Mouse (Mus musculus) hindbrain, embryonic 10.5 days (tissue): Measurements from ENCODE around the gene Qsox2. TPM values are rescaled to one million over a fixed set of nuclear protein-coding genes. Genes with fewer than 3 reads are reported as not detected.

Source experiments
- DNase-seq: peaks from one replicate; pipeline ENCODE4 v3.0.0-alpha.2; 2017; ENCODE audit warnings: low spot score
- H3K27ac ChIP-seq: fragments of 300-500 bp; sonication (generic); 2 replicates; pipeline ENCODE4 v1.5.1; 2016; ENCODE audit warnings: mild to moderate bottlenecking, moderate library complexity
- H3K27me3 ChIP-seq: fragments of 300-500 bp; sonication (generic); 2 replicates; pipeline ENCODE4 v1.6.1; 2016; ENCODE audit warnings: mild to moderate bottlenecking; ENCODE audit not compliant: poor library complexity, insufficient read depth, severe bottlenecking
- H3K36me3 ChIP-seq: fragments of 300-500 bp; sonication (generic); 2 replicates; pipeline ENCODE4 v1.6.1; 2016; ENCODE audit warnings: mild to moderate bottlenecking, moderate library complexity
- H3K4me1 ChIP-seq: fragments of 300-500 bp; sonication (generic); replicated peaks from 2 replicates; pipeline ENCODE4 v1.6.1; 2016; ENCODE audit warnings: mild to moderate bottlenecking
- H3K4me3 ChIP-seq: fragments of 300-500 bp; sonication (generic); 2 replicates; pipeline ENCODE4 v1.5.1; 2016; ENCODE audit warnings: mild to moderate bottlenecking, moderate library complexity
- H3K9me3 ChIP-seq: fragments of 300-500 bp; sonication (generic); 2 replicates; pipeline ENCODE4 v1.6.1; 2016; ENCODE audit warnings: mild to moderate bottlenecking, moderate library complexity
- WGBS: fragments of 180-500 bp; shearing (Covaris S2); methylation state at CpG from one replicate; pipeline ENCODE4 v1.1.7; 2016; 5-methylcytosine and 5-hydroxymethylcytosine counted together
- polyA plus RNA-seq: library from polyadenylated mRNA; unstranded; fragments of >200 nt; fragmentation: Nextera tagmentation; extraction: Ambion mirVana; gene quantifications from 2 replicates; pipeline ENCODE4 v1.2.1, GENCODE M21; 2016

Gene Qsox2
- polyA plus RNA-seq, 1 experiment from 2014 or later, result 19.1 TPM

DNA sequence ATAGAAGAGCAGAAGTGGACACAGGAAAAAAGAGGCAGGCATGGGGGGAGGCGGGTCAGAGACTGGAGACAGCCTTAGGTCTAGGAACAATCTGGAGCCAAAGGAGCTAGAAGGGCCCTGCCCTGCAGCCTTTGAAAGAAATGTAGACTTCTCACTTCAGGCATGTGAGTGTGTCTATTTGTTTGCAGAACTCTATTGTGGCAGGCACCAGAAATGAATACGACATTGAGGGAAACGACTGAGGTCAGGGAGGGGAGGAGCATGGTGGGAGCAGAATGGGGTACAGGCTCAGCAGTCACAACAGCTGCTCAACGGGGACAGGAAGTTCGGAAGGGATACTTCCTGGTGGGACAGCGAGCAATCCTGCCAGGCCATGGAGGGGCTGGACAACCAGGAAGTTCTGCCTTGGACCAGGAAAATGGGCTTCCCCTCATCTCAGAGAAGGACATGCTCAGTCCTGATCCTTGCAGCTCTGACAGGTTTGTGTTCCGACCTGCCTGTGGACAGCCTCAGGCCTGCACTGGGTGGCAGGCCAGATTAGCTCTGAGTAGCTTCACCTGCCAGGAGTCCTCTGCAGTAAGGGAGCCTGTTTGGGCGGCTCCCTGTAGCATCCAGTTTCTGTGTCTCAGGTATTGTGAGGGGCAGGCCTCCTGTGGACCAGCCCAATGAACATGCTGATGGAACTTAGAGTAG lies 15.3 kb upstream of the Qsox2 start:
- 64% methylated on average over 8 of the region's 8 CpGs for WGBS
- Histone ChIP-seq H3K4me1 (0 out of 2 replicates have a peak, but pooled peaks cover 9% of the 10 kb centered on the region), H3K4me3 (no peak overlapping the region), H3K27me3 (peaks cover 6% of the 10 kb centered on the region; the same call in 1 of the 2 replicates), H3K36me3 (no peaks in the 10 kb centered on the region), H3K27ac (no peak overlapping the region), H3K9me3 (no peaks in the 10 kb centered on the region)
- DNase-seq, result no peak

DNA sequence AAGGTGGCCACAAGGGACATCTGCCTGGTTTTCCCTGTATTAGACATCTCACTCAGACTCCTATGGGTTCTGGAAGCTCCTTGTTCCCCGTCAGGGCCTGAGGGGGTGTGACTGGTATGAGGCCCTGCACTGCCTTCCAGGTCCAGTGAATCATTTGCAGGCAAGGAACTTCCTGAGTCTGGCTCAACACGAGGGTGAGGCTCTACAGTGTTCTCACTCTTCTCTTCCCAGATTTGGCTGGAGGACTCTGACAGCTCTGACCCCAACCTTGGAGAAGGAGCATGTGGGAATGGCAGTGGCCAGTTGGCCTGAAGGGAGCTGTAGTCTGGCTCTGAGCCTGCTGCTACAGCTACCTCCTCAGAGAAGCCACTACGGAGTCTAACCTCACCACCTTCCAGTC lies 10.2 kb upstream of the Qsox2 start:
- Histone ChIP-seq H3K27ac (no peak overlapping the region), H3K4me3 (no peak overlapping the region), H3K27me3 (no peaks in the 10 kb centered on the region), H3K36me3 (no peaks in the 10 kb centered on the region), H3K4me1 (0 out of 2 replicates have a peak, but pooled peaks cover 2% of the 10 kb centered on the region), H3K9me3 (no peaks in the 10 kb centered on the region)
- WGBS, result 77% methylated on average over 3 of the region's 3 CpGs
- no peak for DNase-seq

DNA sequence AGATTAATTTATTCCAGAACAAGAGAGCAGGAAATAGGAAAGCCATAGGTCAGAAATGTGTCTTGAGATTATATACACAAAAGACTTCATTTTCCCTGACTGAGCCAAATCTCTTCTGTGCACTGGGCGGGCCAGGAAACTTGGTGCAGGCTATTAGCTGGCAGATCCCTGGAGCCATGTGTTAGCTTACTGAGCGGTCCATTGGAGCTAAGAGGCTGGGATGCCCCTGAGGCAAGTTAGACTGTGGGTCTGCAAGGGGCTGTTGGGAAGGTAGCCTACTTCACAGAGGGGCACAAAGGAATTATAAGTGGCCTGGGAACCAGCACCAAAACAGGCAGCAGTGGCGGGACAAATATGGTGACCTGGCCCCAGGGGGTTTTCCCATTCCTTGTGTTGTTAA lies 3.5 kb upstream of the Qsox2 start:
- 79% methylated on average over 3 of the region's 3 CpGs for WGBS
- DNase-seq, result no peak
- H3K4me3 ChIP-seq, result no peak overlapping the region
- no peaks in the 10 kb centered on the region for H3K9me3 ChIP-seq
- no peaks in the 10 kb centered on the region for H3K36me3 ChIP-seq
- H3K4me1 ChIP-seq, result peaks cover 15% of the 10 kb centered on the region
- H3K27me3 ChIP-seq, result no peaks in the 10 kb centered on the region
- H3K27ac ChIP-seq, result no peak overlapping the region

DNA sequence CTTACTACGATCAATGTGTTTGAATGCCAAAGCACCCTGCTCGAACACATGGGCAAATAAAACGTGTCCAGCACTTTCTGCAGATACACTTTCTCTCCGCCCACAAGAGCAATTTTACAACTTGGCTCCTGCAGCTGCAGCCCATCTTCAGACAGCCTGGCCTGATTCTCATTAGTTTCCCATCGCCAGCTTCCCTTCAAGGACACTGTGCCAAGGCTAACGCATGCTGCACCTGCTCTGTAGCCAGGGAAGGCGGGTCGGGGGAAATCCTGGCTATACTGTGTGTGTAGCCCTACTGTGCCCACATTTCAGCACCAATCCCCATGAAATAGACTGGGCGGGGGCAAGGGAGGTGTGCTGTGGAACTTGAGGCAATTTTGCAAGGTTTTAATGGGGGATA lies 3.0 kb upstream of the Qsox2 start:
- DNase-seq, result no peak
- no peak overlapping the region for H3K4me3 ChIP-seq
- H3K4me1 ChIP-seq, result peaks cover 20% of the 10 kb centered on the region
- H3K36me3 ChIP-seq, result no peaks in the 10 kb centered on the region
- no peaks in the 10 kb centered on the region for H3K27me3 ChIP-seq
- no peaks in the 10 kb centered on the region for H3K9me3 ChIP-seq
- 75% methylated on average over 9 of the region's 9 CpGs for WGBS
- no peak overlapping the region for H3K27ac ChIP-seq

DNA sequence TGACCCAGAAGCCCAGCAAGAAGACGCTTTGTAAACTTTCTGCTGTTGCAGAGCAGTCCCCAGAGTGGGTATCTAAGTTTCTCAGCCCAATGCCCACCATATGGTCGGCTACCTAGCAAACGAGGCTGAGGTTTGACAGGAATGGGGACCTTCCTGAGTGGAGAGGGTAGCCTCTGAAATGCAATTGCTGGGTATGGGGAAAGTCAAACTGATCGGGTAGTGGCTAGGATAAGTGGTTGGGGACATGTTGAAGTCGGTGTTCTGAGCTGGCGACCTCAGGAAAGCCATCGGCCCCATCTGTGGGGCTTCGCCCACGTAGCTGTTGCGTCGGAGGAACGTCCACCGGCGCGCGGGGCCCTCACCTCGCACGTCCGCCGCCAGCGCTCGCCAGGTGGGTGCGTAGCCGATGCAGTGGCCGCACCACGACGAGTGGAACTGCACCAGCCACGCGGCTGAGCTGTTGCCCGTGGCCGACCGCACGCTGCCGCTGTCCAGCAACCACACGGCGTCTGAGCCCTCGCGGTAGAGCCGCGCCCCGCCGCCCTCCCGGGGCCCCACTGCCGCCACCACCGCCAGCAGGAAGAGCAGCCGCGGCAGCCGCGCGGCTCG lies 540 bp downstream of the Qsox2 start:
- WGBS, result under 1% methylated on average over 51 of the region's 51 CpGs
- Histone ChIP-seq H3K36me3 (peaks cover 9% of the 10 kb centered on the region; the same call in 1 of the 2 replicates), H3K27me3 (no peaks in the 10 kb centered on the region), H3K4me1 (peaks cover 33% of the 10 kb centered on the region), H3K27ac (peak overlapping the region; percentile 96), H3K9me3 (no peaks in the 10 kb centered on the region), H3K4me3 (peak overlapping the region; percentile 90)
- DNase-seq, result no peak

DNA sequence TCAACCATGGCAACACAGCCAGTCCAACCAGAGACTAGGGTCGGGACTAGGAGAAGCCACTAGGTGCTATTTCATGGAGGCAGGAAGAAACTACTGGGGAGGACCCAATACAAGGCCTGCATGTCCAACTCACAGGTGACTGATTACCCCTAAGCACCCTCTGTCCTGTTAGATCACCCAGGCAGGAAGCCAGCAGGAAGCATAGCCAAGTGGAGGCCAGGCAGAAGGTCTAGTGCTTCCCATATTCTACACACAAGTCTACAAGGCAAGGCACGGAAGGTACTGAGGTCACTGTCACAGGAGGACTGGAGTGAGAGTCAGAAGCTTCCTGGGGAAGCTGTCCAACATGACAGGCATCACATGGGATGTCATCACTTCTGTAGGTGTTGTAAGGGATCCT lies 2.6 kb downstream of the Qsox2 start:
- no peaks in the 10 kb centered on the region for H3K27me3 ChIP-seq
- no peaks in the 10 kb centered on the region for H3K9me3 ChIP-seq
- WGBS, result 91% methylated on average over 2 of the region's 2 CpGs
- no peak overlapping the region for H3K27ac ChIP-seq
- no peak overlapping the region for H3K4me3 ChIP-seq
- no peak for DNase-seq
- peaks cover 30% of the 10 kb centered on the region for H3K4me1 ChIP-seq
- peaks cover 9% of the 10 kb centered on the region; the same call in 1 of the 2 replicates for H3K36me3 ChIP-seq

DNA sequence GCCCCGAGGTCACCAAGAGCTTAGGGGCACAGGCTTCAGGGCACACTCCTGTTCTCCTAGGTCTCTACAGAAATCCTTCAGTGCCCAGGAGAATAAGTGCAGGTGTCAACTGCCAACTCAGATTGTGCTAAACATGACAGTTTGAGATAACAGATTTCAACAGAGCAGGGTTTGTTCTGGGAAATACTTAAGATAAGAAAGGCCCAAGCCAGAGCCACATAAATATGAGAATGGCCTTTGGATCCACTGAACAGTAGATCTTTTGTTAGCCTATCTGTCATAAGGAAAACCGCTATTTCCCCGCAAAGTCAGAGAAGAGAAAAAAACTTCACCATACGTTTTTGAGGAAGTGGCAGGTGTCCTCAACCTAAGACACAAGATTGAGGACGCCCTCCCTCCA lies 3.1 kb downstream of the Qsox2 start:
- H3K4me1 ChIP-seq, result peaks cover 30% of the 10 kb centered on the region
- 88% methylated on average over 5 of the region's 5 CpGs for WGBS
- no peak for DNase-seq

DNA sequence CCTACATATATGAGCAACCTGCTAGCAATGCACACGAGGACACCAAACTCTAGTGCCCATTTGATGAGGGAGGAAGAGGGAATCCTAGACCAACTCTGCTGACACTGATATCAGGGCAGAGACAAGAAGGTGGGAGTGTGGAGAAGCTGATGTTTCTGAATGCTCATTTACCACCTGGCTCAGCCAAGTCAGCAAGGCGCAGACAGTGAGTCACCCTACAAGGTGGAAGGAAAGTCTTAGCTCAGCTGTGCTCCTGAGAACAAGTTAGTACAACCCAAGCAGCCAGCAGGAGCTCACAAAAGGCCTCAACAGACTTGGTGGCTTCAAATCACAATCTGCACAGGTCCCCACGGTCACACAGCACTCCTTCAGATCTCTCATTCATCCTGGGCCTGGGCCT lies 6.0 kb downstream of the Qsox2 start:
- Histone ChIP-seq H3K27me3 (no peaks in the 10 kb centered on the region), H3K36me3 (peaks cover 19% of the 10 kb centered on the region), H3K9me3 (no peaks in the 10 kb centered on the region), H3K27ac (no peak overlapping the region), H3K4me1 (peaks cover 24% of the 10 kb centered on the region), H3K4me3 (no peak overlapping the region)
- no peak for DNase-seq
- WGBS, result 86% methylated on average over 3 of the region's 3 CpGs

More for the DNA sequence above, 3.1 kb downstream of the Qsox2 start:
- no peak overlapping the region for H3K4me3 ChIP-seq
- H3K27ac ChIP-seq, result no peak overlapping the region
- peaks cover 9% of the 10 kb centered on the region; the same call in 1 of the 2 replicates for H3K36me3 ChIP-seq
- no peaks in the 10 kb centered on the region for H3K27me3 ChIP-seq
- no peaks in the 10 kb centered on the region for H3K9me3 ChIP-seq

DNA sequence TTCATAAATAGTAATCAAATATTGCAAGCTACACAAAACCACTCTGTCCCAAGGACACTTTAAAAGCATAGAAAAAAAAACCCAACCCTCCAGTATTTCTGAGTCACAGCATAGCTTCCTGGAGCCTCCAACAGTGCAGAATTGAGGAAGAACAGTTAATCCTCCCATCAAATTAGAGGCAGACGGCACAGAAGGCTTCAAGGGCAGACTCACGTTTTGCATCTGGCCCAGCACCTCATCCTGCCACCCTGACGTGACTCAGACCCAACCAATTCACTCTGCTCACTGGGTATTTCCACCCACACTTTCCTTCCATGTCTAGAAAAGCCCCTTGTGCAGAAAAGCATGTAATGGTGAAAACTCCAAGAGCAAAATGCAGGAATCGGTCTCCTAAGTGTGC lies 7.1 kb downstream of the Qsox2 start:
- no peaks in the 10 kb centered on the region for H3K27me3 ChIP-seq
- H3K9me3 ChIP-seq, result no peaks in the 10 kb centered on the region
- no peak overlapping the region for H3K27ac ChIP-seq
- no peak for DNase-seq
- H3K36me3 ChIP-seq, result peaks cover 25% of the 10 kb centered on the region
- no peak overlapping the region for H3K4me3 ChIP-seq
- WGBS, result 72% methylated on average over 4 of the region's 4 CpGs
- peaks cover 13% of the 10 kb centered on the region for H3K4me1 ChIP-seq

DNA sequence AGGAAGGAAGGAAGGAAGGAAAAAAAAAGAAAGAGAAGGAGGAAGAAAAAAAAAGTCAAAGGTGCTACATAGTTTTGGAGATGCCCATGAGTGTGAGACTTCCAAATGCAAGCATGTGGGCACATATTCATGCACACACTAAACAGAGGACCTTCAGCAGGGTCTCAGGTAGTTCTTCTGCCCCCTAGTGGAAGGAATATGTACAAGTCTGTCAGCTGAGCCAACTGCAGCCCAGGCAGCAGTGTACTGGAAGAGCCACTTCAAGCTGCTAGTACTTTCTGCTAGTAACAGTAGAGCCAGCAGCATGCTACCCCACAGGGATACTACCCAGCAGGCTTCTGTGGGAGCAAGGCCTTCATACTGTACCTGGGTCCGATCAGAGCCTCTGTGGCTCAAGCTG lies 9.5 kb downstream of the Qsox2 start:
- Histone ChIP-seq H3K36me3 (peaks cover 42% of the 10 kb centered on the region), H3K4me3 (no peak overlapping the region), H3K4me1 (0 out of 2 replicates have a peak, but pooled peaks cover 4% of the 10 kb centered on the region), H3K27me3 (no peaks in the 10 kb centered on the region), H3K9me3 (no peaks in the 10 kb centered on the region), H3K27ac (no peak overlapping the region)
- WGBS, result 57% methylated on average over 1 of the region's 1 CpGs
- peak; percentile 41 for DNase-seq

DNA sequence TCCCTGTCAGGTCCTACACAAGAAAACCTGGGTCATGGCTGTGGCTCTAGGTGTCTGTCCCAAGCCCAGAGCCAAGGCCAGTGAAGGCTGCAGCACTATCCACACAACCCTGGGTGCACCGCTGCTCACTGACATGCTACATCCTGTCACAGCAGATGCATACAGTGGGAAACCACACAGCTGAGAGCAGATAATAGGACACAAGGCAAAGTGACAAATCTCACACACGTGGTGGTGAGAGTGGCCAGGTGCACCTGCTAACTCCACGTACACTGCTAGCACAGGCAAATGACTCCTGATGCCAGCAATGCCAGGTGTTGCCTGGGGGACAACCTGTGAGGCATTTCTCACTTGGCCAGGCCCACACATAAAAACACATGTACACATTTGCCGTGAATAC lies 12.1 kb downstream of the Qsox2 start:
- Histone ChIP-seq H3K4me3 (no peak overlapping the region), H3K9me3 (no peaks in the 10 kb centered on the region), H3K4me1 (no peaks in the 10 kb centered on the region), H3K27me3 (no peaks in the 10 kb centered on the region), H3K27ac (no peak overlapping the region), H3K36me3 (peaks cover 66% of the 10 kb centered on the region)
- DNase-seq, result no peak
- 92% methylated on average over 4 of the region's 4 CpGs for WGBS

DNA sequence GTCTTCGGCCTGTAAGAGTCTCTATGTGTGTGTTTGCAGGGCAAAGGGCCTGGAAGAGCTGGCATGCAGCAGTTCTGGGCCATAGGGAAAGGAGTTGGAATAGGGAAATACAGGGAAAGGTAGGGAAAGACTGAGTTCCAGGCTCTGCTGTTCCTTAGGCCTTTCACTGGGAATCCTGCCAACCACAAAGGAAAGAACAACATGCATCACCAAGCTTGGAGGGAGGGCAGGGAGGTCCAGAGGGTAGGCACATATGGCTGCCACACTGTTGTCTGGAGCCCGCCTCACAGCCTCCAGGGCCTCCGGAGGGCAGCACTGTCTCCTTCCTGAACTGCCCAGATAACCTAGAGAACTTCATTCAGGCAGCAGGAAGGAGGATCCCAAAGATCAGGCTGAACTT lies 13.4 kb downstream of the Qsox2 start:
- DNase-seq, result no peak
- Histone ChIP-seq H3K4me3 (no peak overlapping the region), H3K9me3 (no peaks in the 10 kb centered on the region), H3K27ac (no peak overlapping the region), H3K27me3 (no peaks in the 10 kb centered on the region), H3K4me1 (no peaks in the 10 kb centered on the region), H3K36me3 (peaks cover 79% of the 10 kb centered on the region)
- 87% methylated on average over 3 of the region's 3 CpGs for WGBS

DNA sequence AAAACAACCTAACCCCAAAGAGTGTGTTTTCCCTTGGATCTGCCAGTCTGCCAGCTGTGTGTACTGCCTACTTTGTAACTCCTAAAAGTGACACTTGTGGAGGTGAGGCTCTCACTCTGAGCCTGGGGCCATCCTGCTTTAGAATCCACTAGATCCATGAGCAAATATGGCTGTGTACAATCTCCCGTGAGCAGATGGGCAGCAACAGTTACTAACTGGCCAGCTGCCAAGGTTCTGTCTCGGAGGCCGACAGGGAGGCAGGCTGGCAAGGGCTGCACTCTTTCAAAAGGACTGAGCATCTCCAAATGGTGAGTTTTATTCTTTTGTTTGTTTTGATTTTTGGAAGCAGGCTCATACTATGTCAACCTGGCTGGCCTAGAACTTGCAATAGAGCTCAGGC lies 22.8 kb downstream of the Qsox2 start:
- Histone ChIP-seq H3K4me1 (no peaks in the 10 kb centered on the region; the same call in 1 of the 2 replicates), H3K27ac (no peak overlapping the region), H3K9me3 (peaks cover 6% of the 10 kb centered on the region), H3K27me3 (no peaks in the 10 kb centered on the region), H3K4me3 (no peak overlapping the region), H3K36me3 (peaks cover 98% of the 10 kb centered on the region)
- no peak for DNase-seq
- 83% methylated on average over 3 of the region's 3 CpGs for WGBS
